Mouse (Mus musculus) kidney, adult 2 months (tissue): ENCODE measurements around the gene Nhsl2. TPM values are rescaled to one million over a fixed set of nuclear protein-coding genes. Genes with fewer than 3 reads are reported as not detected.

Experiments
- DNase-seq: peaks from one replicate; pipeline ENCODE4 v3.0.0; 2021
- H3K27ac ChIP-seq: fragments of 200-500 bp; 2 replicates; pipeline ENCODE4 v1.5.1; 2012; ENCODE audit warnings: low read depth, low read length, control low read depth, inconsistent platforms; ENCODE audit not compliant: insufficient read depth
- H3K27me3 ChIP-seq: fragments of 200-500 bp; replicated peaks from 2 replicates; pipeline ENCODE4 v1.6.1; 2012; ENCODE audit warnings: mild to moderate bottlenecking, moderate library complexity, low read length, inconsistent platforms; ENCODE audit not compliant: control insufficient read depth, insufficient read depth
- H3K36me3 ChIP-seq: fragments of 200-500 bp; 2 replicates; pipeline ENCODE4 v1.6.1; 2012; ENCODE audit warnings: mild to moderate bottlenecking, moderate library complexity, low read length, inconsistent platforms; ENCODE audit not compliant: control insufficient read depth, insufficient read depth
- H3K4me1 ChIP-seq: fragments of 200-500 bp; 2 replicates; pipeline ENCODE4 v1.6.1; 2011; ENCODE audit warnings: low read length; ENCODE audit not compliant: control insufficient read depth, insufficient read depth
- H3K4me3 ChIP-seq: fragments of 200-500 bp; 2 replicates; pipeline ENCODE4 v1.5.1; 2011; ENCODE audit warnings: mild to moderate bottlenecking, low read depth, low read length, control low read depth; ENCODE audit not compliant: insufficient read depth
- CTCF ChIP-seq: fragments of 200-500 bp; conservative IDR thresholded peaks from 2 replicates; pipeline ENCODE4 v1.5.1; 2011; ENCODE audit warnings: low read depth, mild to moderate bottlenecking, control low read depth, low read length, moderate library complexity, mixed read lengths; ENCODE audit not compliant: insufficient read depth, insufficient read length
- POLR2A ChIP-seq: fragments of 200-500 bp; IDR thresholded peaks from one replicate; pipeline ENCODE4 v1.6.1; 2011; ENCODE audit warnings: low read depth, low read length, control low read depth
- WGBS: fragments of 180-500 bp; shearing (Covaris S2); methylation state at CpG from one replicate; pipeline ENCODE4 v1.1.7; 2018; 5-methylcytosine and 5-hydroxymethylcytosine counted together
- polyA plus RNA-seq: library from polyadenylated mRNA; depleted of rRNA; stranded (reverse); fragments of >200 nt; gene quantifications from 2 replicates; pipeline ENCODE4 v1.2.3, GENCODE M21; 2012; rRNA removed

Nhsl2 gene
- polyA plus RNA-seq, 1 experiment = 4.0 TPM

GRCm38 (mm10) chrX:102115676-102116075 is 266.5 kb downstream of the Nhsl2 start:
- no peak for DNase-seq
- no peaks in the 10 kb centered on the region for H3K36me3 ChIP-seq
- whole genome bisulfite sequencing = 38% methylated on average over 4 of the region's 4 CpGs
- H3K4me3 ChIP-seq = no peak overlapping the region
- no peaks in the 10 kb centered on the region for H3K27me3 ChIP-seq
- TF ChIP-seq POLR2A (no peak), CTCF (no peak)
- no peak overlapping the region for H3K27ac ChIP-seq
- no peaks in the 10 kb centered on the region for H3K4me1 ChIP-seq

GRCm38 (mm10) chrX:102119042-102119864 is 270.1 kb downstream of the Nhsl2 start, which contains the start of gene Pin4:
Gene Pin4 (plus strand): TSS chrX:102119447.
- Histone ChIP-seq H3K27ac (no peak within 1 kb of the TSS; the same call in 1 of the 2 replicates), H3K27me3 (no peaks in the 10 kb centered on the region), H3K36me3 (no peaks in the 10 kb centered on the region), H3K4me3 (peak within 1 kb of the TSS; percentile 81), H3K4me1 (no peaks in the 10 kb centered on the region)
- TF ChIP-seq POLR2A (no peak), CTCF (0 out of 2 replicates have a peak, but pooled peaks have one; percentile 15)
- under 1% methylated on average over 30 of the region's 30 CpGs for WGBS
- DNase-seq = peak; percentile 98

GRCm38 (mm10) chrX:102121321-102121720 is 272.1 kb downstream of the Nhsl2 start:
- no peak overlapping the region for H3K27ac ChIP-seq
- no peak overlapping the region for H3K4me3 ChIP-seq
- H3K27me3 ChIP-seq = no peaks in the 10 kb centered on the region
- no peaks in the 10 kb centered on the region for H3K4me1 ChIP-seq
- WGBS = 79% methylated on average over 2 of the region's 2 CpGs
- H3K36me3 ChIP-seq = no peaks in the 10 kb centered on the region
- no peak for DNase-seq
- TF ChIP-seq CTCF (no peak), POLR2A (no peak)

- DNase-seq = no peak
- WGBS = 31% methylated on average over 1 of the region's 1 CpGs
- H3K27me3 ChIP-seq = no peaks in the 10 kb centered on the region
- no peaks in the 10 kb centered on the region for H3K4me1 ChIP-seq
- no peaks in the 10 kb centered on the region for H3K36me3 ChIP-seq
- no peak overlapping the region for H3K4me3 ChIP-seq
- no peak for TF ChIP-seq POLR2A
- TF ChIP-seq CTCF = no peak
- H3K27ac ChIP-seq = no peak overlapping the region
Measured at GRCm38 (mm10) chrX:102141157-102141556, 292.0 kb downstream of the Nhsl2 start.

Other genes starting within 250 kb of the Nhsl2 start
- gene Ogt, start 209.3 kb upstream of the Nhsl2 start, polyA plus RNA-seq = 64.3 and 69.4 TPM in 2 replicates
- gene Cxcr3, start 115.1 kb upstream of the Nhsl2 start, polyA plus RNA-seq = 2.3 and 4.3 TPM in 2 replicates
- gene Gm4779, start 55.0 kb upstream of the Nhsl2 start, polyA plus RNA-seq = 0.13 TPM in 1 of 2 replicates, not detected in the other
- not detected in 2 replicates for gene 8030474K03Rik, start 54.7 kb upstream of the Nhsl2 start, polyA plus RNA-seq
- gene Rtl5, start 221.9 kb downstream of the Nhsl2 start, polyA plus RNA-seq = 9.7 and 11.9 TPM in 2 replicates